Mouse (Mus musculus) left cerebral cortex, adult 8-10 months (tissue): ENCODE data around the gene Tmem190. TPM values are rescaled to one million over a fixed set of nuclear protein-coding genes. Genes with fewer than 3 reads are reported as not detected.
"Not testable (repeated sequence)": the region's sequence is repeated elsewhere in the genome, so short reads cannot be mapped to it uniquely, and the experiment has no call there.

Experiments used
- DNase-seq, 2 experiments: peaks; one replicate each; pipeline ENCODE4 v3.0.0; 2022; ENCODE audit warnings: low spot score in 2 of 2
- total RNA-seq, 4 experiments: library from RNA; stranded (reverse); gene quantifications; 2 replicates each; pipeline ENCODE4 v1.2.4; 2022

The Tmem190 gene
- total RNA-seq, 4 experiments from 2014 or later: not detected

DNA sequence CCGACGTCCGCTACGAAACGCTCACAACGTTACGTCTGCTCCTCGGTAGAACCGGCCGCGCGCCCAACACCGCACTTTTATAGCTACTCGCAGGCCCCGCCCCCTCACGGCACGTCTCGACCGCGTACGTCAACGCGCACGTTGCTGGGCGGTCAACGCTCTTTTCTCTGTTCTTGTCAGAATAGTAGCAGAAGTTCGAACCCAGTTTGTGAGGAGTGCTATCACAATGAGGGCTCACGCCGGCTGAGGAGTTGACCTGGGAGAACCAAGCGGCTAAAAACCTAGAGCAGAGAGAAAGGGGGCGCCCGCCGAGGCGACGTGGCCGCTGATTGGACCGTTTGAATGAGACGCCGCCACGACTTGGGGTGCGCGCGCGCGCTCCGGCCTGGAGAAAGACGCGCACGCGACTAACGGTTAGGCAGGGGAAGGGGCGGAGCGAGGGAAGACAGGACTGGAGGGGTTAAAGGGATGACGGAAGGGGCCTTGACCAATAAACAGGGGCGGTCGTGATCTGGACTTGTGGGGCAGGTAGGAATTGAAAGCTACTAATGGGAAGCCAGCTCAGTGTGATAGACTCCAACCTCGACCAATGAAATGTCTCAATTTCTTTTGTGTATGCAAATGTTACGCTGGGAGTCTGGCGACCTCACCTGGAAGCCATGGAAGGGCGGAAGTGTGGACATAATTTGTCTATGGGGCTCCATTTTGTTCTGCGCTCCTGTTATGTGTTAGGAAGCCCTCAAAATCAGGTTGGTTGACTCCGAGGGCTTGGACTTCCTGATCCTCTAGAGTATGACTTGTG lies 29.8 kb downstream of the Tmem190 start, which contains the start of gene Ube2s:
Gene Ube2s, minus strand, starts transcription at position 288 of the 802 bp plus-strand sequence.
- DNase-seq: peak; percentile 97 to 99

DNA sequence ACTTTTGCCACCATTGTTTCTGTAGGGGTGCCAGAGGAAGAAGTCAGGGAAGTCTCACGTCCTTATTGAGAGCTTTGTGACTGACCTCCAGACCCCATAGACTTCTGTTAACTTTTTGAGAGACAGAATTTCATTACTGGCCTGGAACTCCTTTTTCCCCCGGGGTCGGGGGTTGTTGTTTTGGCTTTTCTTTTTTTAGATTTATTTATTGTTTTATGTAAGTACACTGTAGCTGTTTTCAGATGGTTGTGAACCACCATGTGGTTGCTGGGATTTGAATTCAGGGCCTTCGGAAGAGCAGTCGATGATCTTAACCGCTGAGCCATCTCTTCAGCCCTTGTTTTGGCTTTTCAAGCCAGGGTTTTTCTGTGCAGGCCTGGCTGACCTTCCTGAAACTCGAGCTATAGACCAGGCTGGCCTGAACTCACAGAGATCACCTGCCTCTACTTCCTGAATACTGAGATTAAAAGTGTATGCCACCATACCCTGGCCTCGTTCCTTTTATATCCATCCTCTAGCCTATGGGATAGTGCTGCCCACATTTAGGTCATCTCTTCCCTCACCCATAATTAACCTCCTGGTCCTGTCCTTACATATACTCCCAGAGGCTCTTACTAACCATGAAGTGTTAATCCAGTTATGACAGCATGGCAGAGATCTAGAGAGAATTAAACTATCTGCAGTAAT lies 30.5 kb downstream of the Tmem190 start:
- DNase-seq: no peak

DNA sequence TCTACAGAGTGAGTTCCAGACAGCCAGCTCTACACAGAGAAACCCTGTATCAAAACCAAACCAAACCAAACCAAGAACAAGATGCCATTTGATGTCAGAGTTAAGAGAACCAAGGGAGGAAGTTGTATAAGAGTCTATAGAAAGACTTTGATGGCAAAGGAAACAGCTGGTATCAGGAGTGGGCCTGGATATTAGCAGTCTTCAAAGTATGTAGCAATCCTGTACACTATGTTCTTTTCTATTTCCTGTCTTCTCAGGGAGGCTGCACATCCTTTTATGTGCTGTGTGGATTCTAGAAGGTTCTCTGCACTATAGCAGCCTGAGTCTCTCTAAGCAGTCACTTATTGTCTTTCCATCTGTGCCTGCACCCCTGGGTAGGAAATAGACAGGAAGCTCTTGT lies 33.8 kb downstream of the Tmem190 start:
- no peak for DNase-seq

DNA sequence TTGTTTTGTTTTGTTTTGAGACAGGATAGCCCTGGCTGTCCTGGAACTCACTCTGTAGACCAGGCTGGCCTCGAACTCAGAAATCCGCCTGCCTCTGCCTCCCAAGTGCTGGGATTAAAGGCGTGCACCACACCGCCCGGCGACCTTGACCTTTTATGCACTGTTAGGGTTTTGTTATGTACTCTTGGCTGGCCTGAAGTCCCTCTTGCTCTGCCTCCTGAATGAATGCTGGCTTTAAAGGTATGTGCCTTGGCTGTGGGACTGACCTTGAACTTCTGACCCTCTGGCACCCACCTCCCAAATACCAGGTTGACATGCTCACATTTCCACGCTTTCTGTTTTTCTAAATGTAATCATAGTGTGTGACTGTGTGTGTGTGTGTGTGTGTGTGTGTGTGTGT lies 38.2 kb downstream of the Tmem190 start:
- DNase-seq: not testable (repeated sequence)

DNA sequence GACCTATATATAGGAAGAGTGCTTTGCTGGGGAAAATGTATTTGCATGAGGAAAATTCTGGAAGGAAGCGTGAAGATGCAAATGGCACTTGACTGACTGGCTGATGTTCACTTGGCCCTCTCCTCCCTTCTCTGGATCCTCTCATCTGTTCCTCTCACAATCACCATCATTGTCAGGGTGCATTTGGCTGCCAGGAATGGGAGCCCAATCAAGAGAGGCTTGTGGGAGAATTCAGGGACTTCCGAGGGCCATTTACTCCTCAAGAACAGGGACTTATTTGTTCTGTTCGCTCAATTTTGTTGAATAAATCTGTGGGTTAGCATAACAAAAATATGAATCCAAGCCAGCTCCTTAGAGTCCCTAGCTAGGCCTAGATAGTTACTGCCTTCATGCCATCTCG lies 39.0 kb downstream of the Tmem190 start:
- DNase-seq: no peak

DNA sequence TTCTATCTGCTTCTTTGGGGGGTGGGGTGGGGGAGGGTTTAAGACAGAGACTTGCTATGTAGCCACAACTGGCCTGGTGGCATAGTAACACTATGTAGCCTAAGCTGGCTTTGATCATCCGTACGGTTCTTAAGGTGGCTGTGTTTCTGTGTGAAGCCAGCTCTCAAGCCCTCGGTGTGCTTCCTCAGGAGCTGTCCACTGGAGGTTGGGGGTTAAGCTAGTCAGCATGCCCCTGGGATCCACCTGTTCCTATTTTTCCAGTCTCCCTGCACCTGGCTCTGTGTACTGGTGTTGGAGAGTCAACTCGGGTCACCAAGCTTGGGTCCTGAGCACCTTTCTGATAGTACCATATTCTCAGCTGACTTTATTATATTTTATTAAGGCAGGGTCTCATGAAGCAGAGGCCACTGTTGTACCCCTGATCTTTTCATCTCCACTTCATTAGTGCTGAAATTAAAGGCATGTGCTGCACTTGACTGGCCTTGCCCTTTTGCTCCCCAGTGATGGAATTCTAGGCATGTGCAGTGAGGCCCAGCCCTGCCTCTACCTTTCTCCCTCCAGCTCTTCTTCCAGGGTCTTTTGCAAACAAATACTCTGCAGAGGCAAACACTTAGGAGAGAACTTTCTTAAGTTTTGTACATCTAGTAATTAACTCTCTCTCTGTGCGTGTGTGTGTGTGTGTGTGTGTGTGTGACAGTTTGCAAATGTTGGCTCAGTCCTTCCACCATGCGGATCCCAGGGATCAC lies 39.6 kb downstream of the Tmem190 start:
- no peak for DNase-seq

DNA sequence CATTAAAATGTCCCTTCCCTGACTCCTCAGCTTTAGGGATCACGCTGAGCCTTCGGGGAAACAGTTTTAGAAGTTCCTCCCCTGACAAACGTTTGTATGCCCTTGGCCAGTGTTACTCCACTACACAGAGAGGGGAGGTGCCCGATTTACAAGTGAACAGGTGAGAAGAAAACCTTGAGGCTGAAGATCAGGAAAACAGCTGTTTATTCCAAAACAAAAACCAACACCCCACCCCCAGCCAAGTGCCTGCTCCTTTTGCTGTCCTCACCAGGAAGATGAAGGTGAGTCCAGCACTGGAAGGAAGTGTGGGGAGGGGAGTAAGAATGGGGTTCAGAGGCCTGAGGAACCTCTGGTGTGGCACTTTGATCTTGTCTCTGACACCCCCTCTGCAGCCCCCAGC lies 42.6 kb downstream of the Tmem190 start:
- no peak for DNase-seq

DNA sequence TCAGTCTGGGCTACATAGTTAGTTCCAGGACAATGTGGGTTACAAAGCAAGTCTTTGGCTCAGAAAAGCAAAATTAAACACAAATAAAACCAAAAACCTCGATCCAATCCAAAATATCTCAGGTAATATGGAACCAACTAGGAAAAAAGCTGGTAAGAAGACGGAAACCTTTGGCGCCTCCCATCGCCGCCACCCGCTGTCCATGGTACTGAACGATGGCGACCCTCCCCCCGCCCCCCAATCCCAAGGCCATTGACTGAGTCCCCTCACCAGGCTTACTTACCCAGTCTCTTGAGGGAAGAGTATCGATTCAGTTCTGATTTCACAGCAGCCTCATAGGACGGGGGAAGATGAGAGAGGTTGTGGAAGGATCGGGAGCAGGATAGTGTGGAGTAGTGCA lies 47.7 kb downstream of the Tmem190 start:
- DNase-seq: no peak

Other genes starting within 250 kb of the Tmem190 start
- gene Syt5, start 235.4 kb upstream of the Tmem190 start, total RNA-seq: 100 to 1,000 TPM; 251 to 286 (median 266) TPM
- 1 to 10 TPM in 3 of 4 experiments, under 1 TPM in 1; 0.79 to 1.7 (median 1.3) TPM for gene Ptprh, start 178.9 kb upstream of the Tmem190 start, total RNA-seq
- gene Tmem86b, start 151.5 kb upstream of the Tmem190 start, total RNA-seq: 10 to 100 TPM in 3 of 4 experiments, 1 to 10 TPM in 1; 9.1 to 12.5 (median 12.2) TPM
- gene Ppp6r1, start 123.9 kb upstream of the Tmem190 start, total RNA-seq: 100 to 1,000 TPM; 118 to 128 (median 127) TPM
- gene Hspbp1, start 97.9 kb upstream of the Tmem190 start, total RNA-seq: 10 to 100 TPM; 83.7 to 95.5 (median 89.4) TPM
- 100 to 1,000 TPM; 377 to 435 (median 401) TPM for gene Brsk1, start 92.3 kb upstream of the Tmem190 start, total RNA-seq
- gene Tmem150b, start 57.7 kb upstream of the Tmem190 start, total RNA-seq: under 1 TPM in 2 of 4 experiments, not detected in 2; 0.16 to 0.21 TPM
- gene Kmt5c, start 42.8 kb upstream of the Tmem190 start, total RNA-seq: 10 to 100 TPM; 22.0 to 31.3 (median 25.3) TPM
- 1 to 10 TPM; 5.1 to 8.7 (median 6.8) TPM for gene Cox6b2, start 29.8 kb upstream of the Tmem190 start, total RNA-seq
- gene Fam71e2, start 11.6 kb upstream of the Tmem190 start, total RNA-seq: not detected
- gene Il11, start 78 bp upstream of the Tmem190 start, total RNA-seq: under 1 TPM; 0.26 to 0.70 (median 0.39) TPM
- 1 to 10 TPM; 3.0 to 4.2 (median 3.1) TPM for gene Tmem238, start 6.7 kb downstream of the Tmem190 start, total RNA-seq
- gene Rpl28, start 9.9 kb downstream of the Tmem190 start, total RNA-seq: 100 to 1,000 TPM; 329 to 537 (median 413) TPM
- 100 to 1,000 TPM; 103 to 130 (median 112) TPM for gene Ube2s, start 29.7 kb downstream of the Tmem190 start, total RNA-seq
- gene Shisa7, start 61.8 kb downstream of the Tmem190 start, total RNA-seq: 100 to 1,000 TPM; 105 to 117 (median 110) TPM
- 1 to 10 TPM; 8.3 to 10.0 (median 9.1) TPM for gene Isoc2b, start 87.3 kb downstream of the Tmem190 start, total RNA-seq
- gene Isoc2a, start 94.2 kb downstream of the Tmem190 start, total RNA-seq: 10 to 100 TPM; 16.1 to 17.7 (median 17.1) TPM
- gene Gm36210, start 123.6 kb downstream of the Tmem190 start, total RNA-seq: under 1 TPM in 3 of 4 experiments, not detected in 1; 0.48 to 0.65 (median 0.51) TPM
- gene Zfp628, start 132.3 kb downstream of the Tmem190 start, total RNA-seq: 10 to 100 TPM; 14.7 to 16.8 (median 15.5) TPM
- 100 to 1,000 TPM in 1 of 4 experiments, 10 to 100 TPM in 3; 94.7 to 100 (median 95.8) TPM for gene Nat14, start 139.1 kb downstream of the Tmem190 start, total RNA-seq
- 1 to 10 TPM; 2.1 to 3.5 (median 2.6) TPM for gene Ssc5d, start 142.8 kb downstream of the Tmem190 start, total RNA-seq
- under 1 TPM; 0.16 to 0.68 (median 0.26) TPM for gene Sbk2, start 181.5 kb downstream of the Tmem190 start, total RNA-seq
- gene Sbk3, start 188.2 kb downstream of the Tmem190 start, total RNA-seq: 1 to 10 TPM in 3 of 4 experiments, under 1 TPM in 1; 0.88 to 1.3 (median 1.1) TPM
- 10 to 100 TPM; 23.3 to 31.7 (median 25.0) TPM for gene Zfp579, start 213.2 kb downstream of the Tmem190 start, total RNA-seq
- gene Zfp524, start 231.5 kb downstream of the Tmem190 start, total RNA-seq: 1 to 10 TPM; 6.3 to 7.8 (median 6.5) TPM
- gene Fiz1, start 231.8 kb downstream of the Tmem190 start, total RNA-seq: 10 to 100 TPM; 21.3 to 23.5 (median 23.2) TPM
- not detected for gene Gm44973, start 232.6 kb downstream of the Tmem190 start, total RNA-seq
- gene Zfp865, start 237.4 kb downstream of the Tmem190 start, total RNA-seq: 10 to 100 TPM; 33.5 to 38.8 (median 35.8) TPM
- 10 to 100 TPM; 55.7 to 63.0 (median 59.8) TPM for gene Ccdc106, start 237.6 kb downstream of the Tmem190 start, total RNA-seq